Mouse (Mus musculus) midbrain, embryonic 14.5 days (tissue): ENCODE results near the gene Tmigd3. TPM values are rescaled to one million over a fixed set of nuclear protein-coding genes. Genes with fewer than 3 reads are reported as not detected.
"Not testable (repeated sequence)": the region's sequence is repeated elsewhere in the genome, so short reads cannot be mapped to it uniquely, and the experiment has no call there.

Experiments used
- ATAC-seq: fragments of 200-750 bp; cut with Nextera tagmentation; 2 replicates; pipeline ENCODE4 v1.8.0; 2017; ENCODE audit warnings: moderate number of reproducible peaks, moderate library complexity; ENCODE audit not compliant: low FRiP score, low TSS enrichment
- DNase-seq: peaks from one replicate; pipeline ENCODE4 v3.0.0-alpha.2; 2015
- H3K27ac ChIP-seq: fragments of 300-500 bp; sonication (generic); replicated peaks from 2 replicates; pipeline ENCODE4 v1.5.1; 2014; ENCODE audit warnings: mild to moderate bottlenecking, low read depth, low read length, moderate library complexity
- H3K27me3 ChIP-seq: fragments of 300-500 bp; sonication (generic); 2 replicates; pipeline ENCODE4 v1.6.1; 2014; ENCODE audit warnings: low read length, control low read depth, mixed read lengths; ENCODE audit not compliant: control insufficient read depth, insufficient read depth
- H3K36me3 ChIP-seq: fragments of 300-500 bp; sonication (generic); 2 replicates; pipeline ENCODE4 v1.6.1; 2014; ENCODE audit warnings: low read length, control low read depth; ENCODE audit not compliant: control insufficient read depth, insufficient read depth
- H3K4me1 ChIP-seq: fragments of 300-500 bp; sonication (generic); 2 replicates; pipeline ENCODE4 v1.6.1; 2014; ENCODE audit warnings: mild to moderate bottlenecking, antibody characterized with exemption, low read length, control low read depth; ENCODE audit not compliant: control insufficient read depth, insufficient read depth
- H3K4me2 ChIP-seq: fragments of 300-500 bp; sonication (generic); 2 replicates; pipeline ENCODE4 v1.6.1; 2014; ENCODE audit warnings: mild to moderate bottlenecking, low read length, moderate library complexity
- H3K4me3 ChIP-seq: fragments of 300-500 bp; sonication (generic); replicated peaks from 2 replicates; pipeline ENCODE4 v1.5.1; 2014; ENCODE audit warnings: low read depth, low read length
- H3K9ac ChIP-seq: fragments of 300-500 bp; sonication (generic); replicated peaks from 2 replicates; pipeline ENCODE4 v1.6.1; 2014; ENCODE audit warnings: mild to moderate bottlenecking, low read length, moderate library complexity
- H3K9me3 ChIP-seq: fragments of 300-500 bp; sonication (generic); 2 replicates; pipeline ENCODE4 v1.6.1; 2016; ENCODE audit warnings: low read length, control low read depth, mixed read lengths; ENCODE audit not compliant: control insufficient read depth
- WGBS: fragments of 180-500 bp; shearing (Covaris S2); extraction: QIAGEN DNeasy Blood & Tissue Kit; methylation state at CpG from one replicate; pipeline ENCODE4 v1.1.7; 2014; 5-methylcytosine and 5-hydroxymethylcytosine counted together
- polyA plus RNA-seq: library from polyadenylated mRNA; unstranded; fragments of >200 nt; fragmentation: Nextera tagmentation; extraction: Ambion mirVana; gene quantifications from 2 replicates; pipeline ENCODE4 v1.2.1, GENCODE M21; 2014

Tmigd3 gene
- polyA plus RNA-seq, 1 experiment from 2014 or later, result not detected

DNA sequence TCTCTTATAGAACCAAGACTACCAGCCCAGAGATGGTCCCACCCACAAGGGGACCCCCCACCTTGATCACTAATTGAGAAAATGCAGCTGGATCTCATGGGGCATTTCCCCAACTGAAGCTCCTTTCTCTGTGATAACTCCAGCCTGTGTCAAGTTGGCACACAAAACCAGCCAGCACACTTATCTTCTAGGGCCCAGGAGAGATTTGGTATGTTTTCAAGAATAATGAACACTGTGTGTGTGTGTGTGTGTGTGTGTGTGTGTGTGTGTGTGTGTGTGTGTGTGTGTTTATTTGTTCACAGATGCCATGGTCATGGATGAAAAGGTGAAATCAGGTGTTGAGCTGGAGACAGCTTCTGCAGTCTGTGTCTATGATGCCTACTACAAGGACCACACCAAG, 45.8 kb downstream of the Tmigd3 start:
- H3K36me3 ChIP-seq, H3K27me3 ChIP-seq, H3K4me1 ChIP-seq, ATAC-seq, H3K9ac ChIP-seq, H3K9me3 ChIP-seq, H3K4me3 ChIP-seq, H3K27ac ChIP-seq, H3K4me2 ChIP-seq, DNase-seq: not testable (repeated sequence)

DNA sequence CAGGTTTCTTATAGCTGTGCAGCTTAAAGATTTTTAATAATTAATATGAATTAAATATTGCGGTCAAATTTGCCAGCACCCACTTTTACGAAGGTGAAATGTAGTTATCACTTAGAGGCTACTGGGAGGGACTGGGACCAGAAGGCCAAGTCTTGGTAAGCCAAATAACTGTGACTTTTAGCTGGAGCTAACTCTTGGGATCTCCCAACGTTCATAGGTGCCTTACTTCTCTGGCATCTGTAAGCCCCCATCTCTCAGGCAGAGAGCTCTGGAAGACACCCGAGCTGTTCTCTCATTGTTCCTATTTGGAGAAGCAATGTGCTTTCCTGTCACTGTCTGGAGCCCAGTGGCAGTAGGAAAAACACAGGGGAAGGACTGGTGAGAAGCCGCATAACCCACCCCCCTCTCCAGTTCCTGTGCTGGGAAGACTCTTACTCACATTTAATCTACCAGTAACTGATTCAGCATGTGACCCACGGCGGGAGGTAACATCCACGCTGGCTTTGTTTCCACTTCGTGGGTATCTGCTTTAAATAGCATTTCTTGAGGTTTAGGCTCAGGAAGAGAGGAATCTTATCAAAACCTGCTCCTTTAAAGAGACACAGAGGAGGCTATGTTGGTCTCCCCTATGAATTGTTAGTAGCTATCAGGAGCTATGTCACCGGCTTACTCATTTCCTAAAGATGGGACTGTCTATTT, 47.1 kb downstream of the Tmigd3 start:
- Histone ChIP-seq H3K36me3 (no peaks in the 10 kb centered on the region), H3K27me3 (no peaks in the 10 kb centered on the region), H3K9me3 (no peaks in the 10 kb centered on the region), H3K27ac (no peak overlapping the region), H3K4me3 (no peak overlapping the region), H3K4me1 (no peaks in the 10 kb centered on the region), H3K4me2 (no peak overlapping the region), H3K9ac (no peak overlapping the region)
- DNase-seq, result no peak
- WGBS, result 66% methylated on average over 10 of the region's 10 CpGs
- ATAC-seq, result no peak

DNA sequence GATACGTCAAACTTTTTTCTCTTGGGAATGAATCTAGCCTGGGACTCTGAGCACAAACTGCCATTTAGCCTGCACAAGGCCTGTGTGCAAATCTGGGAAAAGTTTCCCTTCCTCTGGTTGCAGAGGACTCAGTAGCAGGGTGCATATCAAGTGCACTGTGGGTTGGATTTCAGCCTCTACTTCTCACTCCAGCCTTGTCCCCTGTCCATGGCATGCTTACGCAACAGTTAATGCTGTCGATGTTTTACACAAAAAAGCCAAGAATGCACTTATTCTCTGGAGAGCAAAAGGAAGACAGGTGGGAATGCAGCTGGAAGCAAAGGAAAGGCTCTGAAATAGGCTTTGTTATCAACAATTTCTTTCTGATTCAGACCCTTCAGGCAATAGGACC, 47.6 kb downstream of the Tmigd3 start:
- Histone ChIP-seq H3K4me3 (no peak overlapping the region), H3K4me2 (no peak overlapping the region), H3K27ac (no peak overlapping the region), H3K4me1 (no peaks in the 10 kb centered on the region), H3K9me3 (no peaks in the 10 kb centered on the region), H3K36me3 (no peaks in the 10 kb centered on the region), H3K27me3 (no peaks in the 10 kb centered on the region), H3K9ac (no peak overlapping the region)
- DNase-seq, result no peak
- no peak for ATAC-seq
- WGBS, result 82% methylated on average over 3 of the region's 3 CpGs

DNA sequence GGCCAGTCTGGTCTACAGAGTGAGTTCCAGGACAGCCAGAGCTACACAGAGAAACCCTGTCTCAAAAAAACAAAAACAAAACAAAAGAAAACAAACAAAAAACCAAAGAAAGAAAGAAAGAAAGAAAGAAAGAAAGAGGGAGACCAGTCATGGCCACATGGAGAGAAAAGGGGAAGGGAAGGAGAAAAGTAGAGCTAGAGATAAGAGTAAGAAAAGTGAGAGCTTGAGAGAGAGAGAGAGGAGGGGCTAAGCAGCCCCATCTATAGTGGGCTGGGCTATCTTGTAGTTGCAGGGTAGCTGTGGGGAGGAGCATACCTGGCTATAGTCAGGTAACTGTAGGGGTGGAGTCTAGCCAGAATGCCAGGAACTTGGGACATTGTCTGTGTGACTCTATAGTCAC, 50.0 kb downstream of the Tmigd3 start:
- H3K27ac ChIP-seq, H3K36me3 ChIP-seq, H3K4me3 ChIP-seq, ATAC-seq, H3K27me3 ChIP-seq, H3K9me3 ChIP-seq, DNase-seq, H3K4me2 ChIP-seq, H3K4me1 ChIP-seq, H3K9ac ChIP-seq: not testable (repeated sequence)

DNA sequence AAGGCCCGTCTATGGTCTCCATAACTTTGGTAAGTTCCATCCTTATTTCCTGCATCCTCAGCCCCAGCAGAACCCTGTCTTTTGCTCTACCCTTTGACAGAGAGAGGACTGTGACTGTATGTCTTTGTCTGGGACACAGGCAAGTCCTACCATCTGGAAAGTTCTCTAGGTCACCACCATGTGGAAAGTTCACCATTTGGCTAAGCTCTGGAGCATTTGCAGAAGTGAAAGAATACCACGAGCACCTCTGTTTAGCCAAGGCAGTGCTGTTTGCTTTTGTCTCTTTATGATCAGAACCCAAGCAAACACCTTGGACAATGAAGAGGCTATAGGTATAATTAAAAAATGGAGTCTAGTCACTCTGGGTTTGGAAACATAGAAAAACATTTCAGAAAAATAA, 51.3 kb downstream of the Tmigd3 start:
- H3K4me3 ChIP-seq, result no peak overlapping the region
- no peak overlapping the region for H3K4me2 ChIP-seq
- 74% methylated on average over 2 of the region's 2 CpGs for WGBS
- no peaks in the 10 kb centered on the region for H3K27me3 ChIP-seq
- H3K9me3 ChIP-seq, result no peaks in the 10 kb centered on the region
- no peak overlapping the region for H3K9ac ChIP-seq
- ATAC-seq, result no peak
- no peak for DNase-seq
- H3K27ac ChIP-seq, result no peak overlapping the region
- no peaks in the 10 kb centered on the region for H3K36me3 ChIP-seq
- no peaks in the 10 kb centered on the region for H3K4me1 ChIP-seq

DNA sequence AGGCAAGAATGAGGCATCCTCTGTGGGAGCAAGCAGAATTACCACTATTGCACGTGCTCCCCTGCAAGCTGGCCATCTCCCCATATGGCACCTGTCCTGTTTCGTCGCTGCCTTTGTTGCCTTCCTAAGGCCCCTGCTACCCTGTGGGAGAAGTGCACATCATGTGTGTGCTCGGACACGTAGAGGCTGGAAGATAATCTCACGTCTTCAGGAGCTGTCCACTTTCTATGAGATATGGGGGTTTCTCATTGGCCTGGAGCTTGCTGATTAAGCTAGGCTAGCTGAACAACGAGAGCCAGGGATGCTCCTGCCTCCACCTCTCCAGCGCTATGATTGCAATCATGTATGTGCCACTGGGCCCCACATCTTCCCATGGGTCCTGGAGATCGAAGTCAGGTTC, 53.9 kb downstream of the Tmigd3 start:
- Histone ChIP-seq H3K4me3 (no peak overlapping the region), H3K36me3 (no peaks in the 10 kb centered on the region), H3K4me2 (no peak overlapping the region), H3K9ac (no peak overlapping the region), H3K9me3 (no peaks in the 10 kb centered on the region), H3K27ac (no peak overlapping the region), H3K4me1 (no peaks in the 10 kb centered on the region), H3K27me3 (no peaks in the 10 kb centered on the region)
- DNase-seq (no peak), ATAC-seq (no peak)
- WGBS, result 90% methylated on average over 9 of the region's 9 CpGs

DNA sequence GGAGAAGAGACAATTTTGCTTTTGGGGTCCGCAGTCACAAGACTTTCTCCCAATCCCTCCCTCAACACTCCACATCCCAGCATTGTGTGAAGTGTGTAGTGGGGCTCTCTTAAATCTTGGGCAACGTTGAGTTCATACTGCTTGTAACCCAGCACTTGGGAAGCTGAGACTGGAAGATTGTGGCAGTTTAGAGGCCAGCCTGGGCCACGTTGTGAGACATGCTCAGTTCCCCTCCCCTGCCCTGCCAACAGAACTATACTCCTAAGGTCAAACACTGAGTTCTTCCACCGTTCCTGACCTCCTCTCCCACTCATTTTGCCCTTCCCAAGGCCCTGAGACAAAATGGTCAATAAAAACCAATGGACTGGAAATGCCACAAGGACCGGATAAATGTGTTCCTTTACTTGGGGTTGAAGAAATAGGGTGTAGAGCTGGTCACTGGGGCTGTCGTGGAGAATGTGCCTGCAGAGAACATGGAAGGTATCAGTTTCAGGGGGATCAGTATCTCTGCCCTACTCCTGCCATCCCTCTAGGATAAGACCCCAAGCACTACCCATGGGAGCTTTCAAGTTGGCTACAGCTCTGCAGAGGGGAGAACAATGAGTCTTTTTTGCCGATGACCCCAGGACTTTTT, 57.0 kb downstream of the Tmigd3 start:
- Histone ChIP-seq H3K27ac (no peak overlapping the region), H3K36me3 (no peaks in the 10 kb centered on the region), H3K4me2 (no peak overlapping the region), H3K27me3 (no peaks in the 10 kb centered on the region), H3K9ac (no peak overlapping the region), H3K4me1 (no peaks in the 10 kb centered on the region), H3K4me3 (no peak overlapping the region), H3K9me3 (no peaks in the 10 kb centered on the region)
- DNase-seq (no peak), ATAC-seq (no peak)
- 88% methylated on average over 7 of the region's 7 CpGs for WGBS

DNA sequence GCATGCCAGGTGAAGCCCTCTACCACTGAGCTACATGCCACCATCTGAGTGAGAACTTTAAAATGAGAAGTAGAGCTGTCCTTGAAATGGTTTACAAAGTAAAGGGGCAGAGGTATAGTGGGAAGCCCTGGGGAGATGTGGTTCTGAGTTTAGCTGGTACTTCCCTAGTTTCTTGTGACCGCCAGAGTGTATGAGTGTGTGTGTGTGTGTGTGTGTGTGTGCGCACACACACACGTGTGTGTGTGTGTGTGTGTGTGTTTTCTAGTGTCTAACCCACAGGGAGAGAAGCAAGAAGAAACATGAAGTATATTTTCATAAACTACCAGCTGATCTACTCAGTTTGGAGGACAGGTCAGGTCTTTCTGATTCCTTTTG, 57.5 kb downstream of the Tmigd3 start:
- no peak overlapping the region for H3K9ac ChIP-seq
- H3K9me3 ChIP-seq, result no peaks in the 10 kb centered on the region
- no peaks in the 10 kb centered on the region for H3K27me3 ChIP-seq
- H3K4me3 ChIP-seq, result no peak overlapping the region
- 93% methylated on average over 3 of the region's 3 CpGs for whole genome bisulfite sequencing
- H3K4me2 ChIP-seq, result no peak overlapping the region
- no peaks in the 10 kb centered on the region for H3K36me3 ChIP-seq
- ATAC-seq (no peak), DNase-seq (no peak)
- H3K27ac ChIP-seq, result no peak overlapping the region
- H3K4me1 ChIP-seq, result no peaks in the 10 kb centered on the region

DNA sequence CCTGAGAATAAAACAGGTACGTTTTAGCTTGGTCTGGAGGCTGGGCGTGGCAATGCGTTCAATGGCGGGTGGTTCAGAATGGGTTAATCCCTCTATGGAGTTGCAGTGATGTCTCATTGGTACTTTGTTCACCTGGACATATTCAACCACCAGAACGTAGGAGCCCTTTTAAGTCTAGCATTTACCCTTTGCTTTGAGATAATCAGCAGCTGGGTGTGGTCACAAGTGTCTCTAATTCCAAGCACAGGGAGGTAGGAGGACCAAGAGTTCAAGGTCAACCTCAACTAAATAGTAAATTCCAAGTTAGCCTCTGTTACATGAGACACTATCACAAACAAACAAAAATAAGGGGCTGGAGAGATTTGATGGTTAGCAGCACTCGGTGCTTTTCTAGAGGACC, 58.1 kb downstream of the Tmigd3 start:
- H3K9me3 ChIP-seq, result no peaks in the 10 kb centered on the region
- ATAC-seq (no peak), DNase-seq (no peak)
- no peaks in the 10 kb centered on the region for H3K36me3 ChIP-seq
- no peaks in the 10 kb centered on the region for H3K4me1 ChIP-seq
- H3K27ac ChIP-seq, result no peak overlapping the region
- whole genome bisulfite sequencing, result 90% methylated on average over 6 of the region's 6 CpGs
- no peak overlapping the region for H3K4me3 ChIP-seq
- no peak overlapping the region for H3K9ac ChIP-seq
- H3K4me2 ChIP-seq, result no peak overlapping the region
- H3K27me3 ChIP-seq, result no peaks in the 10 kb centered on the region
